Mouse (Mus musculus): ENCODE measurements around the gene Txndc5. TPM values are rescaled to one million over a fixed set of nuclear protein-coding genes. Genes with fewer than 3 reads are reported as not detected.

Gene Txndc5
- polyA plus RNA-seq, 1 experiment: 331 TPM

DNA sequence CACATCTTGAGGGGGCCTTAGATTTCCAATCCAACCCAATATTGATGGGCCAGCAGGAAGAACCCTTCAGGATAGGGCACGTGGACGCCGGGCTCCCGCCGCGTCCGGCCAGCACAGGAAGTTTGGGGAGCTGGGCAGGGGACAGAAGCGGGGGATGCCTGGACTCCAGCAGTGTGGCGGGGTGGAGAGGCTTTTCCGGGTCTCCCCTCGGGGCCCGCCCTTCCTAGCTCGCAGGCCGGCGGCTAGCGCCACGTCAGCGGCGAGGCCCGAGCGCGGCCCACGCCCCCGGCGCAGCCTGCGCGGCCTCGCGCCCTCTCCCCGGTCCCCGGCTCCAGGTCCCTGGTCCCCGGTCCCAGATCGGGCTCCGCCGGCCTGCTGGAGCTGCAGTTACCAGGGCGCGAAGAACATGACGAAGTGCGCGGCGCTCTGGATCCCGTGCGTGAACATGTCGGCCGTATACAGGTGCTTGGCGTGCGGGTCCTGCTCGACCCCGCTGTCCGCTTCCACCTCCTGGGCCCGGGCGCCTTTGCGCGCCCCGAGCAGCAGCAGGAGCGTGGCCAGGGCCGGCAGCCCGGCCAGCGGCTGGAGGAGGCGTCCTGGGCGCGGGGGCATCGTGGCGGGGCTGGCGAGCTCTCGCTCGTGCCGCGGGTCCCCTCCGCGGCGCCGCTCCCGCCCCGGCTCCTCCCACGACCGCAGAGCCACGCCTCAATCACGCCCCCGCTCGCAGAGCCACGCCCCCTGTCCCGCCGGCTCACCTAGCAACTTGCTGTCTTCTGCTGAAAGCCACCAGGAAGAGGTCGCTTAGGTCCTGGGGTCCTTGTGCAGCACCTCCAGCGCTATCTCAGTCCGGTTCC is 600 bp downstream of the Txndc5 start:
- Histone ChIP-seq H3K4me1 (ENCODE audit: control insufficient read depth, insufficient read depth, low read length) (peaks cover 7% of the 10 kb centered on the region), H3K27ac (ENCODE audit: insufficient read depth, low read length) (peak overlapping the region; percentile 82), H3K4me3 (ENCODE audit: insufficient read depth, low read length) (peak overlapping the region; percentile 95)
- TF ChIP-seq CTCF (IDR thresholded peaks at IDR 0.05; ENCODE audit: borderline replicate concordance, insufficient read depth, low read length) (no peak), POLR2A (IDR thresholded peaks at IDR 0.05; ENCODE audit: low read depth, low read length) (peak; percentile 66)

DNA sequence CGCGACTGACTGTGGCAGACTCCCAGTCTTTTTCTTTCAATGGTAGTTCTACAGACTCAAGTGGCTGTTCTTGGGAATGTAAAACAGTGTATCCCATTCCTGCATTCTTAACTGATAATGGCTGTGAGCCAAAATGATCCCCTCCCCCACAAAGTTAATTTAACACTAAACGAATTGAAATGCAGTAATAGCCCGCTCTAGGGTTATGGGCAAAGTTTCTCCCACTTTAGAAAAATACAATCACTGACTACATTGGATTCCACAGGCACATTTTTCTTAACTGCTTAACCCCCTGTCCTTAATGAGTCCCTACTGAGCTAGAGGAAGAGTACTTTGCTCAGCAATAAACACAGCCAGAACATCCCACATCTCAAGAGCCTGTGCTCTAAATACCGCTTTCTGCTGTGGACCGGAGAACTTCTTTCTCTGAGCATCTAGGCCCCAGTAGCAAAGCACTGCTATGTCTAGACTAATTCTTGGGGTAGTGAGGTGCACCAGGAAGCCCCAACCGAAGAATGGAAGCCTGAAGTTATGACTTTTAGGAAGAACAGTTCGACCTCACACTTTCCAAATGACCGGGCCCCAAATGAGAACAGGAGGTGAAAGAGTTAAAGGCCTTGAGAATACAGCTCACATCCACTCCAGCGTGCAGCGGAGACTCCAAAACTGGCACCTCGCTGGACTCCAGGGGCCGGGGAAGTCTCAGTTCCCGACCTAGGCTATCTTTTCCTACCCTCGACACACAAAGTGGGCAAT is 1.4 kb downstream of the Txndc5 start:
- Histone ChIP-seq H3K4me1 (ENCODE audit: control insufficient read depth, insufficient read depth, low read length) (peaks cover 7% of the 10 kb centered on the region), H3K4me3 (ENCODE audit: insufficient read depth, low read length) (peak overlapping the region; percentile 95), H3K27ac (ENCODE audit: insufficient read depth, low read length) (peak overlapping the region; percentile 82)
- TF ChIP-seq POLR2A (IDR thresholded peaks at IDR 0.05; ENCODE audit: low read depth, low read length): no peak
- no peak for TF ChIP-seq CTCF (IDR thresholded peaks at IDR 0.05; ENCODE audit: borderline replicate concordance, insufficient read depth, low read length)

DNA sequence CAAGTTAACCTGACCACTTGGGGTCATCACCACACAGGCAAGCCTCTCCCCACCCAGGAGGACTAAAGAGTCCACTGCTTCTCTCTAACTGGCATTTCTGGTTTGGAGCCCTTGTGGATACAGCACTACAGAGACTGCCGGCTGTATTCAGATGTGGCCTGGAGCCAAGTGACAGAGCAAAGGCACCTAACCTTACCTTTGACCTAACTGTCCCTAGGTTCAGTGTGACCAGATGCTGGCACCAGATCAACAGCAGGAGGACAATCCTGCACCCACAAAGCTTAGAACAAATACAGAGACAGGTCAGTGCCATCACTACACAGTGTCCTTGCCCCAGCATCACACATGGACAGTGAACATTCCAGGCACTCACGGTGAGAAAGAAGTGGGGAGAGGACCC is 2.5 kb downstream of the Txndc5 start:
- Histone ChIP-seq H3K4me3 (ENCODE audit: insufficient read depth, low read length) (peak overlapping the region; percentile 95), H3K4me1 (ENCODE audit: control insufficient read depth, insufficient read depth, low read length) (peaks cover 7% of the 10 kb centered on the region), H3K27ac (ENCODE audit: insufficient read depth, low read length) (no peak overlapping the region)
- TF ChIP-seq CTCF (IDR thresholded peaks at IDR 0.05; ENCODE audit: borderline replicate concordance, insufficient read depth, low read length): no peak
- TF ChIP-seq POLR2A (IDR thresholded peaks at IDR 0.05; ENCODE audit: low read depth, low read length): no peak

DNA sequence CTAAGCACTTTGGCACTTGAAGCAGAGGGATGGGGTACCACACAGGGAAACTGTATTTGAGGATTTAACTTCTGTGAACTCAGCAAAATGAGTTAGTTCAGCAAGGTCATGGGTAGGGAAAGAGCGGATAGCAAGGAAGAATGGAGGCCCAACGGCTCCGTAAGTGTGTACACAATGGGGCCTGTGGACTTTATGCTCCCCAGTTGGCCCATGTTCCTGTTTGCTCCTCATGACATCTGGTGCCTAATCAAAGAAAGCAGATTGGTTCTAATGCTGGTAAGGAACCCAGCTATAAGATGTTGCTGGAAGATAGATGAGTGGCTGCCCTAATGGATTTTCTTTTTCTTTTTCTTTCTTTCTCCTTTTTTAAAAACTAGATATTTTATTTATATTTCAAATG is 3.4 kb downstream of the Txndc5 start:
- no peak overlapping the region for H3K4me3 ChIP-seq (ENCODE audit: insufficient read depth, low read length)
- H3K27ac ChIP-seq (ENCODE audit: insufficient read depth, low read length): no peak overlapping the region
- TF ChIP-seq POLR2A (IDR thresholded peaks at IDR 0.05; ENCODE audit: low read depth, low read length): no peak
- no peak for TF ChIP-seq CTCF (IDR thresholded peaks at IDR 0.05; ENCODE audit: borderline replicate concordance, insufficient read depth, low read length)
- H3K4me1 ChIP-seq (ENCODE audit: control insufficient read depth, insufficient read depth, low read length): peaks cover 7% of the 10 kb centered on the region

DNA sequence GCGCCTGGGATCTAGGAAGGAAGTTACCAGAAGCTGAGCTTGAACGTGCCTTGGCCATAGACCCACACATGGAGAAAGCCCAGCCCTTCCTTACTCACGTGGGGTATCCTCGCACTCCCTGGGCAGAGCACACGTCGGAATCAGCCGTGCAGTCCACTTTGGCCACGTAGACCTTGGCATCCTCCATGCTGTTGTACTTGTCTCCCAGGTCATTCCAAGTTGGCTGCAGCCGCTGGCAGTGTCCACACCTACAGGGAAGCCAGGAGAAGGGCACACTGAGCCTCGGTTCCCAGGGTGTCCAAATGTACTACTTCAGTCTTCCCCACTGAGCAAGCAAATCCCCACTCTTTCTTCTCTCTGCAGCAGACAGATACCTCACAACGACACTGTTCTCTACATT is 5.4 kb downstream of the Txndc5 start:
- no peak overlapping the region for H3K4me3 ChIP-seq (ENCODE audit: insufficient read depth, low read length)
- H3K27ac ChIP-seq (ENCODE audit: insufficient read depth, low read length): no peak overlapping the region
- peaks cover 7% of the 10 kb centered on the region for H3K4me1 ChIP-seq (ENCODE audit: control insufficient read depth, insufficient read depth, low read length)
- TF ChIP-seq CTCF (IDR thresholded peaks at IDR 0.05; ENCODE audit: borderline replicate concordance, insufficient read depth, low read length) (no peak), POLR2A (IDR thresholded peaks at IDR 0.05; ENCODE audit: low read depth, low read length) (no peak)

DNA sequence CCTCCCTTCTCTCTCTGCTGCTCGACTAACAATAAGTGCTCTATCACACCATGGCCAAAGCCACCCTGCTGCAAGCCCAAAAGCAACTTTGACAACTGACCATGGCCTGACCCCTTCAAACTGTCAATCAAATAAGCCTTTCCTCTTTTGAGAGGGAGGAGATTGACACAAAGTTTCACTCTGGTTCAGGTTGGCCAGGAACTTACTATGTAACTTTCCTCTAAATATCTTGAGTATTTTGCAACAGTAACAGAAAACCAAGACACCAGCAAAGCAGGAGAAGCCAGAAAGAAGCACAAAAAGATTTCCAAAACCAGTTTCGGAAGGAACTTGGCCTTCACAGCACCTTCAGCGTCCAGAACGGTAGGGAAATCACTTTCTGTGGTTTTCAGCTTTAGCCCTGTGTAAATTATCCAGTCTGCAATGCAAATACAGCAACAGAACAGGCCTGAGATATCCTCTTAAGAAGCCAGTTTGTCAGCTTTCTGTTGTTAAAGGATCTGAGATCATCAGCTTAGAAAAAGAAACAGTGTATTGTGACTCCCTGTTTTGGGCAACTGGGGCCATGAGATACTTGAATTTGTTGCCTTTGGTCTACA is 6.5 kb downstream of the Txndc5 start:
- Histone ChIP-seq H3K27ac (ENCODE audit: insufficient read depth, low read length) (no peak overlapping the region), H3K4me1 (ENCODE audit: control insufficient read depth, insufficient read depth, low read length) (peaks cover 7% of the 10 kb centered on the region), H3K4me3 (ENCODE audit: insufficient read depth, low read length) (no peak overlapping the region)
- no peak for TF ChIP-seq CTCF (IDR thresholded peaks at IDR 0.05; ENCODE audit: borderline replicate concordance, insufficient read depth, low read length)
- TF ChIP-seq POLR2A (IDR thresholded peaks at IDR 0.05; ENCODE audit: low read depth, low read length): no peak

DNA sequence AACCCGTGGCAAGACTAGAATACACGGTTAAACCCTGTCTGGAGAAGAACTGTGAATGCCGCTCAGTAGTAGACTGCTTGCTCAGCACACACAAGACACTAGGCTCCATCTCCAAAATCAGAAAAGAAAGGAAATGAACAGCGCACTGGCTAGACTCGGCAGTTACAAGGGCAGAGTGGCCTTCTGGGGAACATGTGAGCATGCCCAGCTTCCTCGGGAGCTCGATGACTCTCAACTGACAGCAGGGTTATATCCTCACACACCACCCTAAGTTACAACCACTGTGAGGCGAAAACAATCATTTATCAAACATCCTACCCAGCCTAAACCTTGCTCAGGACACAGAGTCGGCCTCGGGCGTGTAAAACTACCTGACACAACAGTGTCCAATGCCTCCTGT is 8.3 kb downstream of the Txndc5 start:
- no peak for TF ChIP-seq POLR2A (IDR thresholded peaks at IDR 0.05; ENCODE audit: low read depth, low read length)
- TF ChIP-seq CTCF (IDR thresholded peaks at IDR 0.05; ENCODE audit: borderline replicate concordance, insufficient read depth, low read length): no peak
- Histone ChIP-seq H3K27ac (ENCODE audit: insufficient read depth, low read length) (no peak overlapping the region), H3K4me3 (ENCODE audit: insufficient read depth, low read length) (no peak overlapping the region), H3K4me1 (ENCODE audit: control insufficient read depth, insufficient read depth, low read length) (peaks cover 3% of the 10 kb centered on the region)

DNA sequence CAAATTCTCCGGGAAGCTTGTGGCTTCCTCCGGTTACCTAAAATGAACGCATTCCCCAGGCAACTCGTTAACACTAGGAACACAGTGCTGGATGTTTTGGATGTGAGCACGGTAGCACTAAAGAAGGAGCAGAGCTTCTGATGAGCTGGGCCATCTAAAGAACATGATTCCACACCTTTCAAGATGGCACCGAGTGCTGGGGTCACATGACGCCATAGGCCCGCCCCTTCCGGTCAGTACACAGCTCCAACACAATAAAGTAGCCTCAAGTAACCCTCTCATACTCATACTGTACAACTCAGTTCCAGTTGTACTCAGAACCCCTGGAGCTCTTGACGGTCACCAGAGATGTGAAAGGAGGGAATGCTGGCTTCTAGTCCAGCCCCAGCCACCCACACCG is 12.0 kb downstream of the Txndc5 start:
- Histone ChIP-seq H3K4me3 (ENCODE audit: insufficient read depth, low read length) (no peak overlapping the region), H3K27ac (ENCODE audit: insufficient read depth, low read length) (no peak overlapping the region), H3K4me1 (ENCODE audit: control insufficient read depth, insufficient read depth, low read length) (no peaks in the 10 kb centered on the region)
- no peak for TF ChIP-seq CTCF (IDR thresholded peaks at IDR 0.05; ENCODE audit: borderline replicate concordance, insufficient read depth, low read length)
- no peak for TF ChIP-seq POLR2A (IDR thresholded peaks at IDR 0.05; ENCODE audit: low read depth, low read length)

DNA sequence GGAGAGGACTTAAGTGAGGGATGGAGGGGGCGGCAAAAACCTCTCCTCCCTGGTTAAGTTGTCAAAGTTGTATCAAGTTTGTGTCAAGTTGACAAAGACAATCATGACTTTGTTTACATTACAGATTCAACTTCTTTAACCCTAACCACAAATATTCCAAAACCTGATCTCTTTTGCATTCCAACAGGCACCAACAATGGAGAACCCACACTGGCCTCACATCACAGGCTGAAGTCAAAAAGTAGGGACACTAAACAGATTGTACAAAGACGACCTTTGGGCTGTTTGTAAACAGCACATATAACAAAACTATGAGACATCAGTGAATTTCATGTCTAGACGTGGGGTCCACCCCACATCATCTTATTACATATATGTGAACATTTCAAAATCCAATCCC is 12.8 kb downstream of the Txndc5 start:
- Histone ChIP-seq H3K4me1 (ENCODE audit: control insufficient read depth, insufficient read depth, low read length) (no peaks in the 10 kb centered on the region), H3K27ac (ENCODE audit: insufficient read depth, low read length) (no peak overlapping the region), H3K4me3 (ENCODE audit: insufficient read depth, low read length) (no peak overlapping the region)
- TF ChIP-seq POLR2A (IDR thresholded peaks at IDR 0.05; ENCODE audit: low read depth, low read length) (no peak), CTCF (IDR thresholded peaks at IDR 0.05; ENCODE audit: borderline replicate concordance, insufficient read depth, low read length) (no peak)
